Mouse (Mus musculus): ENCODE data around the gene Zfp872.

GRCm38 (mm10) chr9:22138480-22138879, 49.4 kb upstream of the Zfp872 start:
- TF ChIP-seq CTCF (IDR thresholded peaks at IDR 0.05; ENCODE audit: insufficient read depth, low read depth, low read length), result no peak
- no peak for TF ChIP-seq POLR2A (IDR thresholded peaks at IDR 0.05; ENCODE audit: insufficient read depth, low read depth, low read length)

Data from olfactory bulb, adult 2 months (tissue).